Mouse (Mus musculus) kidney, adult 18-20 months (tissue): ENCODE data around the gene Gm9958.

ENCODE experiments used
- DNase-seq: peaks from one replicate; pipeline ENCODE4 v3.0.0; 2021

Gene Gm9958

GRCm38 (mm10) chr5:90414142-90414924 is 47.3 kb downstream of the Gm9958 start:
- DNase-seq = no peak

DNA sequence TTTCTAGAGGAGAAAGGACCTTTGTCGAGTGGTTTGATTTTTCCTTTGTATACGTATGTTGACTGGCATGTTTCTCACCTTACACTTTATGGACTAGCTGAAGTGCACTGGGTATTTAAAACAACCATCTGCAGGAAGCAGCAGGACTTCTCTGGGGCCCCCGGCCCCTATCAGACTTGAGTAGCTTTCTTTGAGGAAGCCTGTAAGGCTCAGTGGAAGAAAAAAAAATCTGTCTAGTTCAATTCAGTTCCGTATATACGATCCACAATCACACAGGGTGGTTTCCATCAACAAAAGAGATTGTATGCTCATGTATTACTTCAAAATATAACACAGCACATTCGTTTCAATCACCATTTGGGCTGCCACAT is 47.9 kb downstream of the Gm9958 start:
- no peak for DNase-seq
